Mouse (Mus musculus) limb, embryonic 13.5 days (tissue): ENCODE results near the gene Vmn1r165. TPM values are rescaled to one million over a fixed set of nuclear protein-coding genes. Genes with fewer than 3 reads are reported as not detected.
"Not testable (repeated sequence)": the region's sequence is repeated elsewhere in the genome, so short reads cannot be mapped to it uniquely, and the experiment has no call there.

ENCODE experiments used
- ATAC-seq: fragments of 200-750 bp; cut with Nextera tagmentation; 2 replicates; pipeline ENCODE4 v1.8.0; 2017; ENCODE audit warnings: low read depth, moderate number of reproducible peaks, moderate TSS enrichment; ENCODE audit not compliant: low FRiP score
- H3K27ac ChIP-seq: fragments of 300-500 bp; sonication (generic); 2 replicates; pipeline ENCODE4 v1.5.1; 2015; ENCODE audit warnings: inconsistent platforms, mild to moderate bottlenecking, moderate library complexity
- H3K27me3 ChIP-seq: fragments of 300-500 bp; sonication (generic); 2 replicates; pipeline ENCODE4 v1.6.1; 2015; ENCODE audit warnings: mild to moderate bottlenecking, inconsistent platforms
- H3K36me3 ChIP-seq: fragments of 300-500 bp; sonication (generic); 2 replicates; pipeline ENCODE4 v1.6.1; 2015; ENCODE audit warnings: inconsistent platforms, mild to moderate bottlenecking, moderate library complexity
- H3K4me1 ChIP-seq: fragments of 300-500 bp; sonication (generic); 2 replicates; pipeline ENCODE4 v1.6.1; 2015; ENCODE audit warnings: inconsistent platforms
- H3K4me2 ChIP-seq: fragments of 300-500 bp; sonication (generic); replicated peaks from 2 replicates; pipeline ENCODE4 v1.6.1; 2015; ENCODE audit warnings: inconsistent platforms, mild to moderate bottlenecking, moderate library complexity
- H3K4me3 ChIP-seq: fragments of 300-500 bp; sonication (generic); 2 replicates; pipeline ENCODE4 v1.5.1; 2015; ENCODE audit warnings: moderate library complexity, mild to moderate bottlenecking, inconsistent platforms
- H3K9ac ChIP-seq: fragments of 300-500 bp; sonication (generic); 2 replicates; pipeline ENCODE4 v1.6.1; 2015; ENCODE audit warnings: mild to moderate bottlenecking, inconsistent platforms
- H3K9me3 ChIP-seq: fragments of 300-500 bp; sonication (generic); 2 replicates; pipeline ENCODE4 v1.6.1; 2016; ENCODE audit warnings: inconsistent platforms
- WGBS: fragments of 180-500 bp; shearing (Covaris S2); methylation state at CpG from one replicate; pipeline ENCODE4 v1.1.7; 2015; 5-methylcytosine and 5-hydroxymethylcytosine counted together
- polyA plus RNA-seq: library from polyadenylated mRNA; unstranded; fragments of >200 nt; fragmentation: Nextera tagmentation; extraction: Ambion mirVana; gene quantifications from 2 replicates; pipeline ENCODE4 v1.2.1, GENCODE M21; 2015

Vmn1r165 gene
- not detected in 2 replicates for polyA plus RNA-seq

DNA sequence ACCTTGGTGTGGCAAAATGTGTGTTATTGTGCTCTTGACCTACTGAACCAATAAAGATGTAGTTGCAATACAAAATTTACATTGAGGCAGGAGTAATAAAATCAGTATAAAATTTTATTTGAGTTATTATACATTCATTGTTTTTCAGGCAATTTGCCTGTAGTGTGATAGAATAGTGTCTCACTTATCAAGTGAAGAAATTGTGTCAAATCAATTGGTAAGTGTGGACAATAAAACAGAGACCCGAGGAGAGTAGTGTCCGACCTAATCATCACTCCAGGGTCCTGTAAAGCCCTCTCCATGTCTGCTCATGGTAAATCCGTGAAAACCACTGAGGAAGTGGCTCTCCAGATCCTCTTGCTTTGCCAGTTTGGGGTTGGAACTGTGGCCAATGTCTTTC, at the start of gene Vmn1r165:
Gene Vmn1r165, plus strand, starts transcription at position 301 of the 400 bp plus-strand sequence.
- ATAC-seq, H3K9ac ChIP-seq, H3K9me3 ChIP-seq, H3K27ac ChIP-seq, H3K4me2 ChIP-seq, H3K27me3 ChIP-seq, H3K4me1 ChIP-seq, H3K36me3 ChIP-seq, H3K4me3 ChIP-seq: not testable (repeated sequence)
- WGBS: no CpG with 5 or more reads among the region's 3 CpGs

DNA sequence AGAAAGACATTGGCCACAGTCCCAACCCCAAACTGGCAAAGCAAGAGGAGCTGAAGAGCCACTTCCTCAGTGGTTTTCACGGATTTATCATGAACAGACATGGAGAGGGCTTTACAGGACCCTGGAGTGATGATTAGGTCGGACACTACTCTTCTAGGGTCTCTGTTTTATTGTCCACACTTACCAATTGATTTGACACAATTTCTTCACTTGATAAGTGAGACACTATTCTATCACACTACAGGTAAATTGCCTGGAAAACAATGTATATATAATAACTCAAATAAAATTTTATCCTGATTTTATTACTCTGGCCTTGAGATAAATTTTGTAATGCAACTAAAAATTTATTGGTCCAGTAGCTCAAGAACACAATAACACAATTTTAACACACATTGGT, 34.5 kb downstream of the Vmn1r165 start, which contains the start of gene Vmn1r166:
Gene Vmn1r166, minus strand, starts transcription at position 101 of the 400 bp plus-strand sequence.
- H3K4me1 ChIP-seq, ATAC-seq, H3K4me3 ChIP-seq, H3K4me2 ChIP-seq, H3K27ac ChIP-seq, H3K9ac ChIP-seq, H3K27me3 ChIP-seq, H3K36me3 ChIP-seq, H3K9me3 ChIP-seq: not testable (repeated sequence)
- no CpG with 5 or more reads among the region's 2 CpGs for WGBS

Other genes with a start within 250 kb of the Vmn1r165 start
- not detected in 2 replicates for gene Gm4214, start 232.7 kb upstream of the Vmn1r165 start, polyA plus RNA-seq
- gene Gm4216, start 197.4 kb upstream of the Vmn1r165 start, polyA plus RNA-seq: not detected in 2 replicates
- not detected in 2 replicates for gene Vmn1r163, start 161.8 kb upstream of the Vmn1r165 start, polyA plus RNA-seq
- gene Gm8720, start 149.9 kb upstream of the Vmn1r165 start, polyA plus RNA-seq: not detected in 2 replicates
- not detected in 2 replicates for gene Gm10662, start 72.9 kb upstream of the Vmn1r165 start, polyA plus RNA-seq
- gene Vmn1r166, start 34.4 kb downstream of the Vmn1r165 start, polyA plus RNA-seq: not detected in 2 replicates
- not detected in 2 replicates for gene Gm6902, start 61.6 kb downstream of the Vmn1r165 start, polyA plus RNA-seq
- not detected in 2 replicates for gene Nlrp4e, start 83.9 kb downstream of the Vmn1r165 start, polyA plus RNA-seq
- 0.05 TPM in 1 of 2 replicates, not detected in the other for gene Nlrp5, start 168.6 kb downstream of the Vmn1r165 start, polyA plus RNA-seq